Mouse (Mus musculus) G1E (cell line): ENCODE results near the gene Spata9. TPM values are rescaled to one million over a fixed set of nuclear protein-coding genes. Genes with fewer than 3 reads are reported as not detected.
A peak's percentile ranks its signal among the peaks of the same experiment; 100 is the strongest.

Source experiments
- ATAC-seq: 2 replicates; pipeline ENCODE4 v1.8.0; 2016; ENCODE audit warnings: mild to moderate bottlenecking; ENCODE audit not compliant: insufficient number of reproducible peaks, poor library complexity, low FRiP score, severe bottlenecking; ENCODE audit errors: extremely low read depth
- DNase-seq: peaks from one replicate; pipeline ENCODE4 v3.0.0; 2012; ENCODE audit warnings: low spot score
- H3K27me3 ChIP-seq: 2 replicates; pipeline ENCODE4 v1.6.1; 2012; ENCODE audit warnings: mild to moderate bottlenecking, low read length, inconsistent platforms; ENCODE audit not compliant: insufficient read depth
- H3K36me3 ChIP-seq: replicated peaks from 2 replicates; pipeline ENCODE3; 2012; ENCODE audit warnings: mild to moderate bottlenecking, inconsistent platforms
- H3K4me1 ChIP-seq: 2 replicates; pipeline ENCODE4 v1.6.1; 2012; ENCODE audit warnings: low read depth, low read length, inconsistent platforms, mixed read lengths; ENCODE audit not compliant: insufficient read depth
- H3K4me3 ChIP-seq: 2 replicates; pipeline ENCODE4 v1.5.1; 2012; ENCODE audit warnings: low read depth, mild to moderate bottlenecking, inconsistent platforms, low read length, moderate library complexity, mixed read lengths
- H3K9me3 ChIP-seq: replicated peaks from 2 replicates; pipeline ENCODE4 v1.6.1; 2012; ENCODE audit warnings: inconsistent platforms
- CTCF ChIP-seq: IDR thresholded peaks from 2 replicates; pipeline ENCODE4 v1.5.1; 2012; ENCODE audit warnings: low read depth, low read length, inconsistent platforms, mixed read lengths
- GATA1 ChIP-seq: IDR thresholded peaks from 2 replicates; pipeline ENCODE4 v1.6.1; 2012; ENCODE audit warnings: borderline replicate concordance, low read length, inconsistent platforms, mixed read lengths
- GATA2 ChIP-seq: IDR thresholded peaks from 2 replicates; pipeline ENCODE4 v1.6.1; 2012; ENCODE audit warnings: low read depth, low read length, inconsistent platforms, borderline replicate concordance
- POLR2AphosphoS5 ChIP-seq: IDR thresholded peaks from 2 replicates; pipeline ENCODE4 v1.6.1; 2012; ENCODE audit warnings: low read depth, low read length, inconsistent platforms; ENCODE audit not compliant: insufficient replicate concordance
- TAL1 ChIP-seq: conservative IDR thresholded peaks from 2 replicates; pipeline ENCODE4 v1.6.1; 2012; ENCODE audit warnings: low read depth, low read length, inconsistent platforms, mixed read lengths
- polyA plus RNA-seq: library from polyadenylated mRNA; stranded (reverse); fragments of >175 nt; gene quantifications from 2 replicates; pipeline ENCODE4 v1.2.3, GENCODE M21; 2012
- total RNA-seq, 2 experiments: library from RNA; stranded (forward) in 1 of 2; stranded (reverse) in 1 of 2; fragments of 200-1000 nt in 1 of 2; fragments of >200 nt in 1 of 2; fragmentation: Nextera tagmentation in 1 of 2; gene quantifications; 2 replicates each; pipeline ENCODE4 v1.2.3; 2014 to 2017

Spata9 gene
- total and polyA plus RNA-seq, 3 experiments: 0.93 TPM; not detected in 2

DNA sequence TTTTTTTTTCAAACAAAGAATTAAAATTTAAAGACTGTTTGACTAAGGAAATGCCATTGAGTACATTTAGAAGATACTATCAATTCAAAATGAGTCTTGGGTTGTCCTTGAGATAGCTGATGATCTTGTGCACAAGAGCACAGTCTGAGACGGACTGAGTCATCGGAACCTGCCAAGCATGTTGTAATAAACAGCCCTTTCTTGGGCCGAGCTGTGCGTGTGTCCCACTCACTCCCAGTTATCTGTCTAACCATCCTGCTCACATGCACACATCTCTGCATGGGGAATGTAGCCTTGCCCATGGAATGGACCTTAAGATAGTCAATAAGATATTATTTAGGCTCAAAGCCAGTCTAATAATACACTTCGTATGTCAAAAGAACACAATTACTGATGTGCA, 28.1 kb upstream of the Spata9 start:
- Histone ChIP-seq H3K27me3 (peaks cover 4% of the 10 kb centered on the region; the same call in 1 of the 2 replicates), H3K9me3 (no peaks in the 10 kb centered on the region), H3K4me1 (peaks cover 12% of the 10 kb centered on the region), H3K4me3 (no peak overlapping the region), H3K36me3 (peaks cover 10% of the 10 kb centered on the region)
- DNase-seq: no peak
- ATAC-seq: peak; percentile 32; the same call in 1 of the 2 replicates
- no peak for TF ChIP-seq GATA1
- no peak for TF ChIP-seq TAL1
- no peak for TF ChIP-seq GATA2

- TF ChIP-seq CTCF: no peak
- TF ChIP-seq GATA2: no peak
- no peak for TF ChIP-seq TAL1
- TF ChIP-seq POLR2AphosphoS5: no peak
- no peak for TF ChIP-seq GATA1
- Histone ChIP-seq H3K9me3 (no peaks in the 10 kb centered on the region), H3K36me3 (peaks cover 10% of the 10 kb centered on the region), H3K27me3 (peaks cover 4% of the 10 kb centered on the region; the same call in 1 of the 2 replicates), H3K4me3 (no peak overlapping the region), H3K4me1 (peaks cover 14% of the 10 kb centered on the region)
- no peak for ATAC-seq
- DNase-seq: no peak
Observed at GRCm38 (mm10) chr13:75940791-75941517, 26.0 kb upstream of the Spata9 start.

DNA sequence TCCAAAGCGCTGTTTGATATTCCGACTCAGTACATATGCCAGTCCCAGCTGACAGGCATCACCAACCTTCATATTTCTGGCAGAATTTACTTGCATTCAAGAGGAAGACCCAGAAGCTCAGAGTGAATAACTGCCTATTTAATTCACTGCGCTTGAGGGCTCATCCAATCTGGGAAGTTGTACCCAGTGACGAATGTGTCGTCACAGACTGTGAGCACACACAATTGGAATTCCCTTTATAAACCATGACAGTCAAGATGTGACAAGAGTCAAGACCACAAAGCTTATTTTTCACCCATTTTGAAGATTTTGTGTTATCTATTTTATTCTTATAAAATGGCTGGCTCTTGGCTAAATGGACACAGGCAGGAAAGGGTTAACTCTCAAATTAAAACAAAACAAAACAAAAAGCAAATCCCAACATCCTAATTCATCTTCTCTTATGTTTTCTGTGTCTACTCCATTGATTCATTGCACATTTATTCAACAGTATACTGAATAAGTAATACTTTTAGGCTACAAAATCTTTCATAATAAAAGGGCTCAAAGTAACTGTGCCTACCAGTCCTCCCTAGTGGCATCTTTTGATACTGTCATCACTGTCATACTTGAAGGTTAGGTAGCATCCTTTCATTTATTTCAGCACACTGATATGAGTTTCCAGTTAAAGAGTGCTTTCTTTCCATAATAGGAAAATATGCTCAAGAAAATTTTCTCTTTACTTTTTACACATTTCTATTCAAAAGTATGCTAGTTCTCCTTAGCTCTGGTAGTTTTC, 25.2 kb upstream of the Spata9 start:
- no peak for DNase-seq
- H3K4me3 ChIP-seq: no peak overlapping the region
- H3K4me1 ChIP-seq: peaks cover 14% of the 10 kb centered on the region
- peaks cover 4% of the 10 kb centered on the region; the same call in 1 of the 2 replicates for H3K27me3 ChIP-seq
- H3K9me3 ChIP-seq: no peaks in the 10 kb centered on the region
- no peak for TF ChIP-seq TAL1
- TF ChIP-seq GATA1: no peak
- TF ChIP-seq POLR2AphosphoS5: no peak
- TF ChIP-seq CTCF: no peak
- TF ChIP-seq GATA2: no peak
- no peak for ATAC-seq
- peaks cover 10% of the 10 kb centered on the region for H3K36me3 ChIP-seq

DNA sequence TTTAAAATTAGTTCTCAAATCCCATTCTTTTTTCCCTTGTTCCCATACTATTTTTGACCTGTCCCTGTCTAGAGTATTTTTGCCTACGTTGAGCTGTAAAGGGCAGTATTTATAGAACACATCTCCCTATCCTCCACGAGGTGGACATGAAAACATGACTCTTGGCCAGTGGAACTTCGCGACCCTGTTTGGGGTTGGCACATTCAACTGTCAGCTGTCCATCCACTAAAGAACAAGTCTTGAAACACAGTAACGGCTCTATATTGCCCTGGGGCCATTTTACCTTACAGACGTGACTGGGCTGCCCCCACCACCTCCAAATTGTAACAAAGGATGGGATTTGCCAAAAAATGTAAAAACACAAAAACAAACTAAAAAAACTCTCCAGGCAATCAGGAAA, 24.2 kb upstream of the Spata9 start:
- Histone ChIP-seq H3K4me1 (peaks cover 14% of the 10 kb centered on the region), H3K4me3 (peak overlapping the region; percentile 91), H3K27me3 (peaks cover 4% of the 10 kb centered on the region; the same call in 1 of the 2 replicates), H3K36me3 (peaks cover 8% of the 10 kb centered on the region), H3K9me3 (no peaks in the 10 kb centered on the region)
- 0 out of 2 replicates have a peak, but pooled peaks have one; percentile 7 for ATAC-seq
- TF ChIP-seq GATA1: no peak
- TF ChIP-seq TAL1: no peak
- TF ChIP-seq CTCF: no peak
- peak; percentile 3 for DNase-seq

DNA sequence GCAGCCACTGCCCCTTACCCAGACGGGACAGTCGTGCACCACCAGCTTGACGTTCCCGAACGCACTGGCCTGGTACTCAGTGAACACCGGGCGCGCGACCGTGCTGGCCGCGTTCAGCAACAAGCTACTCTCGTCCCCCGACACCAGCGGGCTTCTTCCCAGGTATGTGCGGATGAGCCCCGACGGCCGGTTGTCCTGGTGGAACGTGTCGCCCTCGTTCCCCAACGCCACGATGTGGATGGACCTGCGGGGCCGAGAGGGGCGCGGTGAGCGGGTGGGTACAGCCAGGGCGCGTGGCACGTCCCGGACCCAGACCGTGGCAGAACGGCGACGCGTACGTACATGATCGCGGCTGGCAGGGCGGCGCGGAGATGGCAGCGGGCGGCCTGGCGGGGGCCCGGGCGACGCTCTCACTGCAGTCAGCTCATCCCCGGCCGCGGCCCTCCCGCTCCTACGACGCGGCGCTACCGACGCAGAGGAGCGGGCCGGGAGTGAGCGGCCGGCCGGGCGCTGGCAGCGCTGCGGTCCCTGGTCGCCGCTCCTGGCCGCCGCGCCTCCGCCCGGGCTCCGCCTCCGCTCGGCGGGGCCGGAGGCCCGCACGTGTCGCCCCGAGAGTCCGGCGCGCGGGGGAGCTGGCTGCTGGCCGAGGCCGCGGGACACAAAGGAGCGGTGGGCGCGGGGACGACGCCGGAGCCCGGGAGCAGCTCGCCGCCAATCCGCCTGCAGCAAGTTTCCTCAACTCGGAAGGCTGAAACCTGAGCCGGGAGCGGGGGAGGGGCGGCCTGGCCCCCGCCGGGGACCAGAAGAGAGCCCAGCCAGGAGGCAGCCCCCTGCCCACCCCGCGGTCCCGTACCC, 23.5 kb upstream of the Spata9 start, which contains the start of gene Rhobtb3:
Gene Rhobtb3, minus strand, starts transcription at position 737 of the 855 bp plus-strand sequence.
- peak; percentile 52 for DNase-seq
- H3K36me3 ChIP-seq: peaks cover 3% of the 10 kb centered on the region
- H3K4me1 ChIP-seq: peaks cover 14% of the 10 kb centered on the region
- H3K9me3 ChIP-seq: no peaks in the 10 kb centered on the region
- peak; percentile 64 for ATAC-seq
- peak within 1 kb of the TSS; percentile 91 for H3K4me3 ChIP-seq
- H3K27me3 ChIP-seq: peaks cover 6% of the 10 kb centered on the region; the same call in 1 of the 2 replicates
- no peak for TF ChIP-seq TAL1
- TF ChIP-seq POLR2AphosphoS5: no peak
- TF ChIP-seq CTCF: no peak
- no peak for TF ChIP-seq GATA1
- TF ChIP-seq GATA2: no peak
